Mouse (Mus musculus): ENCODE measurements at regions not wholly inside any gene's neighbourhood (a gene's known extent, or its start where the extent isn't known, plus 50 kb on each side); places are given as distances from the start of the nearest gene placed in this dataset.

DNA sequence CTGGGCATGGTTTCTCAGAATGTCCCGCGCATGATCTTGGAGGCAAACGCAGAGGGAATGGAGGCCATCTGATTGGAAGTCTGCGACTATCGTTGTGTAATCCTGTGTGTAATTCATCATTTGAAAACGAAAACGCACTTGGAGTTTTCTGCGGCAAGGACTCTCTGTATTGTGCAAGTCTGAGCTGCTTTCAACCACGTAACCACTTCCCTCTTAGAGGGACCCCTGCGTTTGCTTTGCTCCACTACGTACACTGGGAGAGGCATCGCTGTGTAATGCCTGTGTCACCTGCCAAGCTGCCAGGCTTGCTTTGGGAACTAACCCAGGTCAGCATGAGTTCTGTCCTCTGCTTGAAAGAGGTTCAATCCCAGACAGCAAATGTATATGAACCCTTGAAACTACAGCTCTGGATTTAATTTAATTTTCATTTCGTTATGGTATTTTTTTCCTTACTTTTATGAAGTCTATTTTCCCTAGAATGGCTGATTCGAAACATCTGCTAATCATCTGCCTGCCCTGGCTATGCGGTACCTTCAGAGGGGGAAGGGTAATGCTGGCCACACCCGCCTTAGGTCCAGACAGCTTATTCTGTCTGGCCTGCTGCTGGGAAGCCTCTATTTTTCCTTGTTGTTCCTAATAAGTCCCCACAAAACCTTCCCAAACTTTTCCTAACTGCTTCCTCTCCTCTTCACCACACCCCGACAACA lies 65.2 kb downstream of the Ptgs2 start:
- TF ChIP-seq MYOG (IDR thresholded peaks at IDR 0.05; ENCODE audit: control insufficient read depth, extremely low read depth, insufficient read length) (no peak), CTCF (IDR thresholded peaks at IDR 0.05; ENCODE audit: control insufficient read depth, insufficient read depth, insufficient read length) (no peak), USF1 (IDR thresholded peaks at IDR 0.05; ENCODE audit: low read depth) (no peak), MYOD1 (IDR thresholded peaks at IDR 0.05; ENCODE audit: control insufficient read depth, insufficient read length, low read depth) (no peak), CEBPB (IDR thresholded peaks at IDR 0.05; ENCODE audit: low read depth) (peak; percentile 95), MAX (IDR thresholded peaks at IDR 0.05) (peak; percentile 81), FOSL1 (IDR thresholded peaks at IDR 0.05; ENCODE audit: insufficient read depth, low read length, poor library complexity, severe bottlenecking) (no peak)

All from C2C12 (cell line).